Mouse (Mus musculus) stomach, embryonic 15.5 days (tissue): ENCODE data around the gene Arih1. TPM values are rescaled to one million over a fixed set of nuclear protein-coding genes. Genes with fewer than 3 reads are reported as not detected.

Experiments
- ATAC-seq: fragments of 200-750 bp; cut with Nextera tagmentation; 2 replicates; pipeline ENCODE4 v1.8.0; 2017; ENCODE audit warnings: low read depth, moderate number of reproducible peaks, moderate TSS enrichment; ENCODE audit not compliant: insufficient read depth, low FRiP score
- H3K27ac ChIP-seq: fragments of 300-500 bp; sonication (generic); 2 replicates; pipeline ENCODE4 v1.5.1; 2015; ENCODE audit warnings: mild to moderate bottlenecking, inconsistent platforms
- H3K27me3 ChIP-seq: fragments of 300-500 bp; sonication (generic); replicated peaks from 2 replicates; pipeline ENCODE4 v1.6.1; 2015; ENCODE audit warnings: inconsistent platforms
- H3K36me3 ChIP-seq: fragments of 300-500 bp; sonication (generic); 2 replicates; pipeline ENCODE4 v1.6.1; 2015; ENCODE audit warnings: inconsistent platforms
- H3K4me1 ChIP-seq: fragments of 300-500 bp; sonication (generic); 2 replicates; pipeline ENCODE4 v1.6.1; 2015; ENCODE audit warnings: inconsistent platforms
- H3K4me2 ChIP-seq: fragments of 300-500 bp; sonication (generic); 2 replicates; pipeline ENCODE4 v1.6.1; 2015; ENCODE audit warnings: mild to moderate bottlenecking, inconsistent platforms
- H3K4me3 ChIP-seq: fragments of 300-500 bp; sonication (generic); replicated peaks from 2 replicates; pipeline ENCODE4 v1.5.1; 2015; ENCODE audit warnings: inconsistent platforms
- H3K9ac ChIP-seq: fragments of 300-500 bp; sonication (generic); 2 replicates; pipeline ENCODE4 v1.6.1; 2015; ENCODE audit warnings: inconsistent platforms
- H3K9me3 ChIP-seq: fragments of 300-500 bp; sonication (generic); 2 replicates; pipeline ENCODE4 v1.6.1; 2016; ENCODE audit warnings: inconsistent platforms
- WGBS: fragments of 180-500 bp; shearing (Covaris S2); methylation state at CpG from one replicate; pipeline ENCODE4 v1.1.7; 2015; 5-methylcytosine and 5-hydroxymethylcytosine counted together
- polyA plus RNA-seq: library from polyadenylated mRNA; unstranded; fragments of >200 nt; fragmentation: Nextera tagmentation; extraction: Ambion mirVana; gene quantifications from 2 replicates; pipeline ENCODE4 v1.2.1, GENCODE M21; 2015

The Arih1 gene
- polyA plus RNA-seq, 1 experiment from 2014 or later: 15.7 TPM

DNA sequence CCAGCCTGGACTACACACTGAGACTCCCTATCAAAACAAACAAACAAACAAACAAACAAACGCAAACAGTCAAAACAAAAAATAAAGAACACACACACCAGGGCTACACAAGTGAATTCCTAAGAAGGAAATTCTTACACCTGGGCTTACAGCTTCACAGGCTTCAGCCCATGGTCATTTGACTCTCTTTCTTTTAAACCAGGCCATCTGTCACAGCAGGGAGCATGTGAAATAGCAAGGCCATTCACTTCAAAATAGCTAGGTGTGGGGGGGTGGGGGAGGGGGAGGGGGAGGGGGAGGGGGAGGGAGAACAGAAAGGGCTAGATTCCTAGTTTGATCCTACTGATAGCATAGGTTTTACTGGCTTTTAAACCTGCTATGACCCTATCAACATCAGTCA lies 21.7 kb upstream of the Arih1 start:
- no peaks in the 10 kb centered on the region for H3K9me3 ChIP-seq
- H3K27ac ChIP-seq: no peak overlapping the region
- ATAC-seq: no peak
- no peak overlapping the region for H3K9ac ChIP-seq
- H3K27me3 ChIP-seq: no peaks in the 10 kb centered on the region
- H3K4me3 ChIP-seq: no peak overlapping the region
- no peaks in the 10 kb centered on the region for H3K36me3 ChIP-seq
- 37% methylated on average over 1 of the region's 1 CpGs for whole genome bisulfite sequencing
- H3K4me2 ChIP-seq: no peak overlapping the region
- H3K4me1 ChIP-seq: no peaks in the 10 kb centered on the region

DNA sequence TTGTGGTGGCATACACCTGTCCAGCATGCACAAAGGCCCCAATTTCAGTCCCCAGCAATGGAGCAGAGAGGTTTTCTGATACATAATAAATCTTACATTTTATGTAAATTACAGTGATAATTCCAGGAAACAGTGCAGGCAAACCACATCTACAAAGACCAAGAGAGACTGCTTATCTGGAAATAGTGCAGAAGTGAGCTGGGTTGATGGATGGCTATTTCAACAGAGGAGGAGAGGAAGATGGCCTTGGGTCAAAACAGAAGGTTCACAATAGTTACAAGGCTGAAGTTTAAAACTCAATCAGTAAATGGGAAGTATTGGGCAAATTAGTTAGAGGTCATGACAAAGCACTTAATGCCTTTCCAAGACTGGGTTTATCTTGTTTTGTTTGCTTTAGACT lies 913 bp upstream of the Arih1 start:
- no peak for ATAC-seq
- Histone ChIP-seq H3K27ac (peak overlapping the region; percentile 99), H3K9ac (peak overlapping the region; percentile 81; the same call in 1 of the 2 replicates)

DNA sequence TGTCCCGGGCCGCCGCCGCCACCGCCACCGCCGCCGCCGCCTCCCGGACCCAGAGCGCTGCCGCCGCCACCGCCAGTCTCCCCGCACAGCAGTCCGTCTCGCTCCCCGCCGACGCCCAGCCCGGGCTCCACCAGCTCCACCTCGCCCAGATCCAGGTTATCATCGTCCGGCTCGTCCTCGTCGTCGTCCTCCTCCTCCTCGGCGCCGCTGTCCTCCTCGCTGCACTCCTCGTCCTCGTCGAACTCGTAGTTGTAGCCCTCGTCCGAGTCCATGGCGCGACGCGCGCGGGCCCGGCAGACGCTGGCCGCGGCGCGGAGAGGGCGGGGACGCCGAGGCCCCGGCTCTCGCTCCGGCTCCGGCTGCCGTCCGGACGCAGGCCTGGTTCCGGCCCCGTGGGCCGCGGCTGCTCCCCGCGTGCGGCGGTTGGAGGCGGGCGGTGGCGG lies 321 bp downstream of the Arih1 start:
- under 1% methylated on average over 47 of the region's 71 CpGs for WGBS
- H3K4me3 ChIP-seq: peak overlapping the region; percentile 89
- peak overlapping the region; percentile 81 for H3K9ac ChIP-seq
- no peaks in the 10 kb centered on the region for H3K9me3 ChIP-seq
- no peaks in the 10 kb centered on the region for H3K4me1 ChIP-seq
- H3K27me3 ChIP-seq: no peaks in the 10 kb centered on the region
- ATAC-seq: peak; percentile 71
- H3K27ac ChIP-seq: peak overlapping the region; percentile 99
- peak overlapping the region; percentile 79 for H3K4me2 ChIP-seq
- H3K36me3 ChIP-seq: no peaks in the 10 kb centered on the region

More for the DNA sequence above, 913 bp upstream of the Arih1 start:
- Histone ChIP-seq H3K9me3 (no peaks in the 10 kb centered on the region), H3K4me2 (peak overlapping the region; percentile 69), H3K36me3 (no peaks in the 10 kb centered on the region), H3K27me3 (no peaks in the 10 kb centered on the region), H3K4me1 (no peaks in the 10 kb centered on the region), H3K4me3 (peak overlapping the region; percentile 89)

DNA sequence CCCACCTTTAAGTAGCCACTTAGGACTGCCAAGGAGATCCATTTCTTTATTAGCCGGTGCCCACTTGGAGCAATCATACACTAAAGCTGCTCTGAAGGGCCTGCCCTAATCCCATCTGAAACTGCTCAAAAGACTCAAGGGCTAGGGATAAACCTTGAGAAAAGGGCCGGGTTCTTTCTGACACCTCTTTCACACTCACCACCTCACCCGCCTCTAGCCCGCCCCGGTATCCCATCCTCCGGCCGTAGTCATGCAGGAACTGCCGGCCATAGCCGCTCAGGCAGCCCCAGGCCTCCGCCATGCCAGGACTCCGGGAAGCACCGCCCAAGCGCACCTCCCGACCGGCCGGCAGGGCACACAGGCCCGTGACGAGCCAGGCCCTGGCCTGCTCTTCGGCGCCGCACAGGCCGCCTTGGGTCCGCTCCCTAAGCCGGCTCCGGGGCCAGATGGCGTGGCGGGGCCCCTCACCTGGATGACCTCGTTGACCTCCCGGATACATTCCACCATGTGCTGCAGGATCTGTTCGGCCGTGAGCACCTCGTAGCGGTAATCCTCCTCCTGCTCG lies 825 bp downstream of the Arih1 start:
- WGBS: under 1% methylated on average over 34 of the region's 34 CpGs

DNA sequence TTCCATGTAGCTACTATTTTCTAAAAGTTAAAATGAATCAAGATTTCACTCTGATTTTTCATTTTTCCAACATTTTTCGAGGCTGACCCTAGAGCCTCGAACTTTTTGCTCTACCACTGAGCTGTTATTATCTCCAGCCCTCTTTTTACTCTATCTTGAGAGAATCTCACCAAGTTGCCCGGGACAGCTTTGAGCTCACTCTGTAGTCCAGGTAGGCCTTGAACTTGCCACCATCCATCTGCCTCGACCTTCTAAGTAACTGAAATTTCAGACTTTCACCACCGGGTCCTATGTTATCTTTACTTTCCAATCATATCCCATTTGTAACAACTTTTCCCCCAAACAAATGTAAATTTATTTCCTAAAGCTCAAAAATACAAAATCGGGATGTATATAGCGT lies 1.7 kb downstream of the Arih1 start:
- Histone ChIP-seq H3K4me1 (peaks cover 2% of the 10 kb centered on the region; the same call in 1 of the 2 replicates), H3K4me3 (peak overlapping the region; percentile 89), H3K4me2 (peak overlapping the region; percentile 79), H3K27me3 (no peaks in the 10 kb centered on the region), H3K27ac (no peak overlapping the region), H3K9ac (peak overlapping the region; percentile 81; the same call in 1 of the 2 replicates), H3K36me3 (no peaks in the 10 kb centered on the region), H3K9me3 (no peaks in the 10 kb centered on the region)
- ATAC-seq: no peak
- 11% methylated on average over 7 of the region's 7 CpGs for WGBS

More for the DNA sequence above, 825 bp downstream of the Arih1 start:
- Histone ChIP-seq H3K27me3 (no peaks in the 10 kb centered on the region), H3K4me1 (no peaks in the 10 kb centered on the region), H3K9ac (peak overlapping the region; percentile 81), H3K9me3 (no peaks in the 10 kb centered on the region), H3K27ac (peak overlapping the region; percentile 99), H3K36me3 (no peaks in the 10 kb centered on the region), H3K4me2 (peak overlapping the region; percentile 79), H3K4me3 (peak overlapping the region; percentile 89)
- ATAC-seq: peak; percentile 51

DNA sequence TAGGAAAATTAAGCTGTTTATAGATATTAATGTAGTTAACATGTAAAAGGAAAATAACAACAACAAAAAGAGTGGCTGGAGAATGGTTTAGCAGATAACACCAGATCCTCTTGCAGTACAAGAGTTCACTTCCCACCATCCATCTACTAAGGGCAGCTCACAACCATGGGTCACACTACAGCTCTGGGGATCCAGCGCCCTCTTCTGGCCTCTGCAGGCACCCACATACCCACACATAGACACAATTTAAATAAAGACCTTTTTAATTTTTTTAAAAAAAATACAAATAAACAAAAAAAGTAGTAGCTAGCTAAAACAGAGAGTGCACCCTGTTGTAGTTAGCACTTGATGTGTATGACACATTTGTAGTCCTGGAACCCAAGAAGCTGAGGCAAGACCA lies 4.0 kb downstream of the Arih1 start:
- H3K4me2 ChIP-seq: no peak overlapping the region

DNA sequence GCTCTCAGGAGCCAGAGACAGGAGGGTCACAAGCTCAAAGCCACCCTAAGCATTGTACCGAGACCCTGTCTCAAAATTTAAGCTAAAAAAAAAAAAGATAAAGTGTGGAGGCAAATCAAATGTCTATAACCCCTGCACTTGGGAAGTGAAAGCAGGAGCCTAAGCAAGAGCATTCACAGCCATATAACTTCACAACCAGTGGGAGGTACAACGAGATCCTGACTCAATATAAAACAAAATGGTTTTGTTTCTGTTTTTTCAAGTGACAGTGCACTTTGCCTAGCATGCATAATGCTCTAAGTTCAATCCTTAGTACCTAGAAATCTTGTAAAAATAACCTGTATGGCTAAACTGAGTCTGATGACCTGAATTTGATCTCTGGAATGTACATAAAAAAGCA lies 9.8 kb downstream of the Arih1 start:
- H3K4me2 ChIP-seq: no peak overlapping the region
- no peaks in the 10 kb centered on the region for H3K9me3 ChIP-seq
- H3K9ac ChIP-seq: no peak overlapping the region
- H3K27ac ChIP-seq: no peak overlapping the region
- WGBS: 91% methylated on average over 2 of the region's 2 CpGs
- H3K4me3 ChIP-seq: no peak overlapping the region
- peaks cover 4% of the 10 kb centered on the region; the same call in 1 of the 2 replicates for H3K4me1 ChIP-seq
- H3K36me3 ChIP-seq: peaks cover 5% of the 10 kb centered on the region; the same call in 1 of the 2 replicates
- no peak for ATAC-seq
- no peaks in the 10 kb centered on the region for H3K27me3 ChIP-seq

More for the DNA sequence above, 4.0 kb downstream of the Arih1 start:
- 39% methylated on average over 1 of the region's 1 CpGs for WGBS
- peaks cover 4% of the 10 kb centered on the region; the same call in 1 of the 2 replicates for H3K4me1 ChIP-seq
- no peak overlapping the region for H3K4me3 ChIP-seq
- H3K36me3 ChIP-seq: no peaks in the 10 kb centered on the region
- H3K9ac ChIP-seq: no peak overlapping the region
- no peaks in the 10 kb centered on the region for H3K27me3 ChIP-seq
- H3K27ac ChIP-seq: no peak overlapping the region
- no peaks in the 10 kb centered on the region for H3K9me3 ChIP-seq
- ATAC-seq: no peak

DNA sequence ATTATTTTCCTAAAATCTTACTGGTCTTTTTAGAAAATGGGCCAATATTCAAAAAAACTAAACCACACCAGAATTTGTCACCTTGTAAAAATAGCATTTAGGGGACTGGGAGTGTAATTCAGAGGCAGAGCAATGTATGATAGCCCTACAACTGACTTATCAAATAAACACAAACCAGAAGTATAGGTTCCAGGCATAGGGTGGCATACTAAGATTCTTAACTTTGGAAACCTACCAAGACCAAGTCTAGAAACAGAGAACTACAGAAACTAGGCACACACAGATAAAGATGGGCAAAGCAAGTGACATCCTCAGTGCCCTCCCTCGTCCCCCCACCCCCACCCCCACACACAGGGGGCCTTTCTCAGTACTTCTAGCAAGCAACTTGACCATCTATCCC lies 11.6 kb downstream of the Arih1 start:
- Histone ChIP-seq H3K9me3 (no peaks in the 10 kb centered on the region), H3K27ac (no peak overlapping the region), H3K27me3 (no peaks in the 10 kb centered on the region), H3K4me3 (no peak overlapping the region), H3K4me2 (no peak overlapping the region), H3K9ac (no peak overlapping the region), H3K36me3 (peaks cover 5% of the 10 kb centered on the region; the same call in 1 of the 2 replicates), H3K4me1 (peaks cover 3% of the 10 kb centered on the region; the same call in 1 of the 2 replicates)
- WGBS: 89% methylated on average over 1 of the region's 1 CpGs
- ATAC-seq: no peak

DNA sequence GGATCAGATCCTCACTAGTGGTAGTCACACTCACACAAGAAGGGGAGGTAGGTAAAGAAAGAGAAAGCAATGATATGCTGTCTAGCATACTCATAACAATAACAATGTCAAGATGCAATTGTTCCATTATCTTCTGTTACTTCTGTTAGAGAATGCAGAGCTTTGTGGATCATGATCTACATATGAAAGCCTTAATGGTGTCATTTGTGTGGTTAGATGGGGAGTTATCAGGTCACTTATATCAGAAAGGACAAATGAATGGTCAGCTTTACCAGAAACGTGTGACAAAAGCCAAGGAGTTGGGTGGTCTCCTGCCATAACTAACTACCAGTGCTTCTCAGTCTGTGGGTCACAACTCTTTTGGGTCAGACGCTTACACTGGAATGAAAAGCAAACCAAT lies 13.2 kb downstream of the Arih1 start:
- WGBS: 87% methylated on average over 2 of the region's 2 CpGs
- Histone ChIP-seq H3K4me2 (no peak overlapping the region), H3K9ac (no peak overlapping the region), H3K27ac (no peak overlapping the region), H3K9me3 (no peaks in the 10 kb centered on the region), H3K4me3 (no peak overlapping the region), H3K36me3 (peaks cover 5% of the 10 kb centered on the region; the same call in 1 of the 2 replicates), H3K4me1 (no peaks in the 10 kb centered on the region), H3K27me3 (no peaks in the 10 kb centered on the region)
- no peak for ATAC-seq

DNA sequence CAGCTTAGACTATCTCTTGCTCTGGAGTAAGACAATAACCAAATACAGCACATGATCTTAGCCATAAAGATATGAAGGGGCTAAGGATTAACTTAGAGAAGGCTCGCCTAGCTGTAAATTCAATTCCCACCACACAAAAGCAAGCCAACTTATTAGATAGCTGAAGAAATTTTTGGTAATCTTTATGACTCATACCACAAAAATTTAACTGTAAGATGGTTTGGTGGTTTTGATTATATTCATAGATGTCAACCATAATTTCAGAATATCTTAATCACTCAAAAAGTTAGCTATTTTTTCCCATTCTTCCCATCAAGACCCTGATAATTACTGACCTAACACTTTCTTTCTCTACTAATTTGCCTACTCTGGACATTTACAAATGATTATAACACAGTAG lies 17.0 kb downstream of the Arih1 start:
- Histone ChIP-seq H3K4me2 (no peak overlapping the region), H3K4me3 (no peak overlapping the region), H3K9me3 (no peaks in the 10 kb centered on the region), H3K4me1 (no peaks in the 10 kb centered on the region), H3K9ac (no peak overlapping the region), H3K36me3 (no peaks in the 10 kb centered on the region), H3K27me3 (no peaks in the 10 kb centered on the region), H3K27ac (no peak overlapping the region)
- WGBS: 72% methylated on average over 1 of the region's 1 CpGs
- no peak for ATAC-seq

DNA sequence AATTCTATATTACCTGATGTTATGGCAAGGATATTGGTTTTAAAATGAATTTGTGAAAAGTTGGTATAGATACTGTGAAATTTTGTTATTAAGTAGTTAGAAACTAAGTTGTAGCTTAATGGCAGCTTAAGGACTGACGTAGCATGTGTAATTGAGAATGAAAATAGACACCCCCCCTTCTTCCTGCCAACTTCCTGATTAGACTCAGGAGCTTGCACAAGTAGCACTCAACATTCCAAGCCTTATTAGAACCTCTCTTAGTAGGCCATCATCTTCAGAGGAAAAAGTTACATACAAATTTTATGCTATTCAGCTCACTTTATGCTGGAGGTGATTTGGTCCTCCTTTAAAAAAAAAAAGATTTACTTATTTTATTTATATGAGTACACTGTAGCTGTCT lies 22.1 kb downstream of the Arih1 start:
- H3K27ac ChIP-seq: no peak overlapping the region
- H3K27me3 ChIP-seq: no peaks in the 10 kb centered on the region
- H3K4me1 ChIP-seq: no peaks in the 10 kb centered on the region
- no peak overlapping the region for H3K9ac ChIP-seq
- 71% methylated on average over 1 of the region's 1 CpGs for WGBS
- no peaks in the 10 kb centered on the region for H3K36me3 ChIP-seq
- ATAC-seq: no peak
- no peak overlapping the region for H3K4me3 ChIP-seq
- no peak overlapping the region for H3K4me2 ChIP-seq
- H3K9me3 ChIP-seq: no peaks in the 10 kb centered on the region

DNA sequence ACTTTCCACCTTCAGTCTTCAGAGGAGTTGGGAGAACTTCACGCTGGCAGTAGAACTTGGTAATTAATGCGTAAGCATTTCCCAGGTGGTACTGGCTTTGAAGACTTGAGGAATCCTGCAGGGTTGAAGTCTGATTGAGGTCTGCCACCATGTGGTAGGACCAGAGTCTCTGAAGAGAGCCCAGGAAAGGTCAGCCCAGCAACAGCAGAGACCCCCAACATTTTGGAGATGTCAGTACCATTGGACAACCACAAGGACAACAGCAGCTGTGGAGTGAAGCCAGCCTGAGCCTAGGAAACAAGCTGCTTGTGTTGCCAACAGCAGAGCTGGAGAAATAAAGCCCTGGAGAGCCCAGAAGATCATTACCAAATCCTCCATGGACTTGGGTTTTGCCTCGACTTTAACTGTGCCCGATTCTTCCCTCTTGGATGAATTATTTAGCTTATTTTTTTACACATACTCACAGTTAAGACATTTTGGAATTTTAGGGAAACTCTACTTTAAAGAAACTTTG lies 27.4 kb downstream of the Arih1 start:
- WGBS: 60% methylated on average over 4 of the region's 4 CpGs
- Histone ChIP-seq H3K4me2 (no peak overlapping the region), H3K9me3 (no peaks in the 10 kb centered on the region), H3K4me1 (no peaks in the 10 kb centered on the region), H3K9ac (no peak overlapping the region), H3K27me3 (no peaks in the 10 kb centered on the region), H3K36me3 (no peaks in the 10 kb centered on the region), H3K27ac (no peak overlapping the region), H3K4me3 (no peak overlapping the region)
- ATAC-seq: no peak
